Mouse (Mus musculus): ENCODE results near the gene Grip1.

GRCm38 (mm10) chr10:119437319-119437718, 16.3 kb upstream of the Grip1 start:
- no peak for TF ChIP-seq CTCF (IDR thresholded peaks at IDR 0.05; ENCODE audit: borderline replicate concordance, insufficient read depth, low read depth, low read length)
- TF ChIP-seq POLR2A (IDR thresholded peaks at IDR 0.05; ENCODE audit: borderline replicate concordance, insufficient read depth, low read length) = no peak
